Mouse (Mus musculus) left cerebral cortex, adult 9 months (tissue): ENCODE data around the gene Cntnap5b.
A peak's percentile ranks its signal among the peaks of the same experiment; 100 is the strongest.
"Not testable (repeated sequence)": the region's sequence is repeated elsewhere in the genome, so short reads cannot be mapped to it uniquely, and the experiment has no call there.

Experiments
- DNase-seq, 2 experiments: peaks; one replicate each; pipeline ENCODE4 v3.0.0; 2022; ENCODE audit warnings: low spot score in 2 of 2

Cntnap5b gene

DNA sequence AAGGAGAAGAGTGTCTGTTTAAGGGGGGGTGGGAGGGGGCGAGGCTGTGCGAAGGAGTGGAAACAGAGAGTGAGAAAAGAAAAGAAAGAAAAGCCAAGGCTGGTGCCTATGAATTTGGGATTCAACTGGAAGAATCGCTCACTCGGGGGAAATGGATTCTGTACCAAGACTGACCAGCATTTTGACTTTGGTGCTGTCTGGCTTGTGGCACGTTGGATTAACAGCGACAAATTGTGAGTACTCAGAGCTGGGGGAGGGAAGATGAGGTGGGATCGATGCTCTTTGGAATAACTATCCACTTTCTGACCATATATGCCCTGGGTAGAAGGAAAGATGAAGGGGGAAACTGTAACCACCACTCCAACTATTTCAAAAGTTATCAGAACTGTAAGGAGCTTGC is at the start of gene Cntnap5b:
Cntnap5b (plus strand) TSS at position 152 of the 400 bp plus-strand sequence.
- DNase-seq: no peak

DNA sequence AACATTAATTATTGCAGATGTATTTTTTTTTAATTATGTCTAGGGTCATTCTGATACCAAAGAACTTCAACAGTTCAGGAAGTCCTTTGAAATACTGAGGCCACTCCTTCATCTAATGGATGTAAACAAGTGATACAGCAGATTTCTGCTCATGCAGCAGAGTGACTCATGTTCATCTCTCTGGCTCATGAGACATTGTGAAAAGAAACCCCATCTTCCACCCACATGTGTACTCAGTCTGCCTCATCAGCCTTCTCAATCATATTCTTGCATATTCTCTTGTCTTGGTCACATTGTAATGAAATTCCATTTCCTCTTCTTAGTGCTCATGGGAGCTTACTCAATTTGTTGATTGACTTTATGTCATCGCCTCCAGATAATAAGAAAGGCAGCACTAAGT is 12.6 kb upstream of the Cntnap5b start:
- no peak for DNase-seq

DNA sequence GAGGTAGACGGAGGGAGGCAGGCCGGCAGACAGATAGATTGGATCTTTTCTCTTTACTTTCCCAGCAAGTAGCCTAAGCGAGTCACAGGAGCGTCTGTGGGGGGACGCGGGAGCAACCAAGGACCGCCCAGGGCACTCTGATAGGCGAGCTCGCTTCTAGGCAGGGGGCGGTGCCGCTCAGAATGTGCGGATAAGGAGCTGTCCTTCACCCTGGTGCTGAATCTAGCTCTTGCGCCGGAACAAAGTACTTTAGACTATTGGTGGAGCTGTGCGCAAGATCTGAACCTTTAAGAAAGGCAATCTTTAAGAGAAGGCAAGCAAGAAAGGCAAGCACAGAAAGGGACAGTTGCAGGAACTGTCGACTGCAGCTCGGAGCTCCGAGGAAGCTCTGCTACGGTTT is 382 bp upstream of the Cntnap5b start:
- peak in 1 of 2 experiments; percentile 49 for DNase-seq

- DNase-seq: peak; percentile 15 to 63
Measured at GRCm38 (mm10) chr1:99774144-99774543, 1.6 kb downstream of the Cntnap5b start.

GRCm38 (mm10) chr1:99813334-99814110 is 41.0 kb downstream of the Cntnap5b start:
- no peak for DNase-seq

DNA sequence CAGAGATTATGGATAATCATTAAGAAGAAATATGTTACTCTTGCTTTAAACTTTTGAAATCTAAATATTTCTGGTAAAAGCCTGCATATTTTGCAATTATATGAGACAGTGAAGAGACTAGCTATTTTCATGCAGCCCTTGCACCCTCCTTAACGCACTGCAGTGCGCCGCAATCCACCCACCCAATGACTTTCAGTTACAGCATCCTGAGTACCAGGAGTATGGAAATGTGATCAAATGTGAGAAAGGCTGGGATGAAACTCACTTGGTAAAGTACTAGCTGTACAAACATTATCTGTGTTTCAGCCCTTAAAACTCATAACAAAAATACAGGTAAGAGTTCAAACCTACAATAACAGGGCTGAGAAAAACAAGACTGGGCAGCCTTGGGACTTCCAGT is 99.8 kb downstream of the Cntnap5b start:
- peak in 1 of 2 experiments; percentile 5 for DNase-seq

DNA sequence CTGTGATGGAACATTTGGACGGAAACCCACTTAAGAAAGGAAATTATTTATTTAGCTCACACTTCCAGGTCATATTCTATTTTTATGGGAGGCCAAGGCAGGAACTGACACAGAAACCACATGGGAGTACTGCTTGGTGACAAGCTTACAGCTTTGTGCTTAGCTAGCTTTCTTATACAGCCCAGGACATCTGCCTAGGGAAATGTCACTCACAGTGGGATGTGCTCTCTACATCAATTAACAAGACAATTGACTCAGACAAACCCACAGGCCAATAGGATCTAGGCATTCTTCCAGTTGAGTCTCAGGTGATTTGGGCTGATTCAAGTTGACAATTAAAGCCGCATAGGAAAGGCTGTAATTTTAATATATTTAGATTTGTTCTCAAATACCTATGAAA is 135.2 kb downstream of the Cntnap5b start:
- no peak for DNase-seq

GRCm38 (mm10) chr1:99943515-99943914 is 170.9 kb downstream of the Cntnap5b start:
- DNase-seq: no peak

DNA sequence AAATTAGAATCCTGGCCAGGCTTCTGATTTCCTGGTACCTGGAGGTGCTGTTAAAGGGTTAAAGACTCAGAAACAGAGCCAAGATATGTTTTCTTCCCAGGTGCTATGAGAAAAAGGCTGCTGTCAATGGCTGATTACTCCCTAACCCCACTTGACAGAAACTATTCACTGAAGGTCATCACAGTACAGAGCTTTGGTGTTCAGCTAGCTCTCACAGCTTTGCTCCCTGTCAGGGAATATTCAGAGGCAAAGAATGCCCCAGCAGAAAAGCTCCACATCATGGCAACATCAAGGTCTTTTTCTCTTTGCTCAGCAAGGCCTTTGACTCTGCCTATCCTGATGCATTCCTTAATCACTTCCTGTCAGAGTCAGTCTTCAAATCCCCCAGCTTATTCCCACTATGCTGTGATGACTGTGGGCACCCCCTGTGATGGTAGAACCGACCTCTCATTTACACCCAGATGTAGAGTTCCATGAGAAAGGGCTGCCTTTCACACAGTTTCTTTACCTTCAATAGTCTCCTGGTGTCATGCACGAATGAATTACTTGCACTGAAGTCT is 186.9 kb downstream of the Cntnap5b start:
- no peak for DNase-seq

- no peak for DNase-seq
Measured at GRCm38 (mm10) chr1:99967300-99968089, 194.9 kb downstream of the Cntnap5b start.

DNA sequence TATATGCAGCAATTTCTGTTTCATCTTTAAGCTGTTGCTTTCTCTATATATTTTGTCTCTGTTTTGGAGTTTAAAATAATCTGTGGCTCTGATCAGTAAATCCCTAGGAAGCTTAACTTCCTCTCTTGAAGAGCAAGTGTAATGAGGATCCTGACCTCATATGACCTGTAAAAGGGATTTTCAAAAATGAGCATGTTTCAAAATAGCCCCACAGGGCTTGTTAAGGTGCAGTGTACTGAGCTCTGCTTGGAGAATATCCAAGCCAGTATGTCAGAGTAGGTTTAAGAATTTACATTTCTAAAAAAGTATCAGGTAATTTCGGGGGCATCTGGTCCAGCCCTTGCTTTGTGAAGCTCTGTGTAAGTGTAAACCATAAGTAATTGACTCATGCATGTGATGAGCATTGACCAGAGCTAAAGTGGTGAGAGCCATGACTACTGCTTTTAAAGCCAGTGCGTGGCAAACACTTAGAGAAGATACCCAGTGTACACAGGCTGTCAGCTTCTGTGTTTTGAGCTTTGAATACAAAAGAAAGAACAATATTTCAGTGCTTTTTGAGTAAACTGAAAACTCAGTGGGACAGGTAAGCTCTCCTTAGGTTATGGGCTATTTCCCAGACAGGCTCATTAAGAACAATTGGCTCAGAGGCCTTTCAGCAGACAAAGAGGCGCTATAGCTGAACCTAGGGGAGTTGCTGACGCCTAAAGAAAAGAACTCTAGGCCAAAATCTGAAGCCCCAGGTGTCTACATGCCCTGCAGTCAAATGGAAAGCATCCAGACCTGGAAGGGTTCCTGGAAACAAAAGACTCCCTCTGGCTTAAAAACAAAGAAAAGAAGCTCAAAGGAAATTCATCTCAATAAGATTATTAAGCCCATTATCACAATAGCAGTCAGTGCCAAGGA is 197.9 kb downstream of the Cntnap5b start:
- DNase-seq: no peak

GRCm38 (mm10) chr1:100001226-100001625 is 228.7 kb downstream of the Cntnap5b start:
- not testable (repeated sequence) for DNase-seq

GRCm38 (mm10) chr1:100006021-100006745 is 233.6 kb downstream of the Cntnap5b start:
- no peak for DNase-seq

DNA sequence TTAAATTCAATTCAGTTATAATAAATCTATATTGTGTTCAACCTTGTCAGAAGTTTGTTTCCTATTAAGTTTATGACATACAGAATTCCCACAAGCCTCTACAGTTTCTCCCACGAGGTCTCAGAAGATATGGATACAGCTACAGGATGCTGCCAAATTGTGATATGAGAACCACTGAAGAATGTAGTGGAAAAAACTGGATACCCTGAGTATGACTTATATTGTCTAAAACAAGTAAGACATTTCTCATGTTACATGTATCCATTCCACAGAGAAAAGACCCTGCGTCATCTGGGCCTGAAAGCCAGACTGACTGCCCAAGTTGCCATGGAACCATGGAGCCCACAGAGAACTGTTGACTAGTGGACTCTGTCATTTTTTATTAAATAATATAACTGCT is 269.2 kb downstream of the Cntnap5b start:
- no peak for DNase-seq

- no peak for DNase-seq
Measured at GRCm38 (mm10) chr1:100079812-100080211, 307.2 kb downstream of the Cntnap5b start.

- DNase-seq: no peak
Measured at GRCm38 (mm10) chr1:100100516-100100915, 328.0 kb downstream of the Cntnap5b start.

DNA sequence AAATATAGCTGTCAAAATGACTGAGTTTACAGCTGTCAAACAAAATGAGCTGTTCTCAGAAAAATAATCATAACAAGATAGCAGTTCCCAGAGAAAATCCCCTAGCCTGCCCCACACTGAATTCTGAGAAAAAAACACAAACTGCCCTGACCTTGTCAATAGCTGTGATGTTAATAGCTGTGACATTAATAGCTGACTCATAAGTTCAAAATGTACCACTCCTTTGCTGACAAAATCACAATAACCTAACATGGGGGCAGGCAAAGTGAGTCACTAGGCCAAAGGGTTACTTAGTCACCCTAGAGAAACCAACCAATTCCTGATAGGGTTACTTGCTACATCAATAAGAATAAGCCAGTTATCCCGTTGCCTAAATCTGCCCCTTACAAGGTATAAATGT is 328.5 kb downstream of the Cntnap5b start:
- no peak for DNase-seq

DNA sequence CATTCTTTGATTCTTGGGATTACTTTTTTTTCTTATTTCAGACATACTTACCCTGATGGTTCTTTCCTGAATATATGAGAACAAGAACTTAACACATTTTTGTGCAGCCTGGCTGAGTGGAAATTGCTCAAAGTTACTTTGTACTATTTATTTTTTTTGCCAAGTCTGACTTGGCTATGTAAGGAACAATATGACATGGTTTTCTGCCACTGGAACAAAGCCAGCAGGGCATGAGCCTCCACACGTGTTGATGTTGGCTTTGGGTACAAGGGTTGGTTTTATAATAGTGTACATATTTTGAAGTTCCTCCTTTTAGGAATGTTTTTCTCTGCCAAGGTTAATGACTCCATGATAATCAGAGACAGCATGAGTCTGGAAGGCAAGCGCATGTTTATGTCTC is 331.8 kb downstream of the Cntnap5b start:
- DNase-seq: no peak

DNA sequence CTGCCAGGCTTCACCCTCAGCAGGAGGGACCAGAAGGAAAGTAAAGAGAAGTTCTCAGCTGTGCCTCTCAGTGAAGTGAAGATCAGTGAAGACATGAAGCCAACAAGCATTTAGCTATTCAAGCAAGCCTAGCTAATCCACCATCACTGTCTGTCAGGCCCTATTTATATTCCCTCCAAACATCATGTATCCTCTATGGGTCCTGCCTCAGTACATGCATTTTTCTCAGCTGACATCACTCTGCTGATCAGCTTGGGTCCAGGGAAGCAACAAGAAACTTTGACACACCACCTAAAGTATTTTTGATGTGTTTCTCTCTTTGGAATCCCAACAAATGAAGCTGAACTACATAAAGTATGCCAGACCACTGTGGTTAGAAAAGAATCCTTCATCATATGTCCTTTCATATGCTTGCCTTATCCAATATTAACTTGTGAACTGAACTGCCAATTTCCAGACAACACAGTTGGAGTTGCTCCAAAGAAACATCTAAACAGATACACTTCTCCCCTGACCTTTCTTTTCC is 349.9 kb downstream of the Cntnap5b start:
- DNase-seq: no peak

DNA sequence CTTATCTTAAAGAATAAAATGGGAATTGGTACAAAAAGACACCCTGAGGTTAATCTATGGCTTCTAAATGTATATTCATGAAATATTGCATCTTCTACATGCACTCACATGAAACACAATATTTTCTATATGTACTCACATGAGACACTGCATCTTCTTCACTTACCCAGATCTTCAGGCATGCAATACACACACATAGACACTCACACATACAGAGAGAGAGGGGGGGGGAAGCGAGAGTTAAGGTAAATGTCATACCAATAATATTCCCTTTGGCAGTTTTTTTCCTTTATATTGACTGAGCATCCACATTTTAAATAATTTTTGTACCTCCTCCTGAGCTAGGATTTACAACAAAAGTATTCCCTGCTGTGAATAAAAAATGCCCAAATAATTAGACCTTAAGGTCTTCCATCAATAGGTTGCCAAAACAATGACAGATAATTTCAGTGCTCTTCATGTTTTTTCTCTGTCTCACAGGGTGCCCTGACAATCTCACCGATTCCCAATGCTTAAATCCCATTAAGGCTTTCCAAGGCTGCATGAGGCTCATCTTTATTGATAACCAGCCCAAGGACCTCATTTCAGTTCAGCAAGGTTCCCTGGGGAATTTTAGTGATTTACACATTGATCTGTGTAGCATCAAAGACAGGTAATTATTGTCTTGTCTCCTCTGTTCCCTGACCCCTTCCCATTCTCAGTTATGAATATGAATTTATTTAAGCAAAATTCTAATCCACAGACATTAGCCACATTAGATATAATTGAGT is 391.2 kb downstream of the Cntnap5b start:
- no peak for DNase-seq
